Mouse (Mus musculus) kidney, postnatal 0 days (tissue): ENCODE results near the gene Ivns1abp. TPM values are rescaled to one million over a fixed set of nuclear protein-coding genes. Genes with fewer than 3 reads are reported as not detected.

Experiments
- ATAC-seq: fragments of 200-750 bp; cut with Nextera tagmentation; replicated peaks from 2 replicates; pipeline ENCODE4 v1.8.0; 2017; ENCODE audit warnings: low read depth, moderate number of reproducible peaks, moderate TSS enrichment, moderate library complexity; ENCODE audit not compliant: low FRiP score
- DNase-seq: peaks from one replicate; pipeline ENCODE4 v3.0.0-alpha.2; 2016; ENCODE audit warnings: low spot score
- H3K27ac ChIP-seq: fragments of 300-500 bp; sonication (generic); 2 replicates; pipeline ENCODE4 v1.5.1; 2014; ENCODE audit warnings: mild to moderate bottlenecking
- H3K27me3 ChIP-seq: fragments of 300-500 bp; sonication (generic); 2 replicates; pipeline ENCODE4 v1.6.1; 2014; ENCODE audit warnings: low read length, mixed read lengths; ENCODE audit not compliant: insufficient read depth
- H3K36me3 ChIP-seq: fragments of 300-500 bp; sonication (generic); 2 replicates; pipeline ENCODE4 v1.6.1; 2014; ENCODE audit warnings: low read length, mixed read lengths; ENCODE audit not compliant: insufficient read depth
- H3K4me1 ChIP-seq: fragments of 300-500 bp; sonication (generic); replicated peaks from 2 replicates; pipeline ENCODE4 v1.6.1; 2014; ENCODE audit warnings: antibody characterized with exemption, low read length, mixed read lengths; ENCODE audit not compliant: insufficient read depth
- H3K4me2 ChIP-seq: fragments of 300-500 bp; sonication (generic); 2 replicates; pipeline ENCODE4 v1.6.1; 2014; ENCODE audit warnings: mild to moderate bottlenecking, low read length, moderate library complexity, mixed read lengths
- H3K4me3 ChIP-seq: fragments of 300-500 bp; sonication (generic); replicated peaks from 2 replicates; pipeline ENCODE4 v1.5.1; 2014; ENCODE audit warnings: low read depth, low read length
- H3K9ac ChIP-seq: fragments of 300-500 bp; sonication (generic); 2 replicates; pipeline ENCODE4 v1.6.1; 2014; ENCODE audit warnings: low read depth, low read length
- H3K9me3 ChIP-seq: fragments of 300-500 bp; sonication (generic); replicated peaks from 2 replicates; pipeline ENCODE4 v1.6.1; 2016; ENCODE audit warnings: low read length, inconsistent platforms, mixed read lengths
- CTCF ChIP-seq: IDR thresholded peaks from 2 replicates; pipeline ENCODE4 v1.5.1; 2016; ENCODE audit warnings: antibody characterized with exemption, low read depth, mild to moderate bottlenecking, moderate library complexity
- WGBS: fragments of 180-500 bp; shearing (Covaris S2); extraction: QIAGEN DNeasy Blood & Tissue Kit; methylation state at CpG from one replicate; pipeline ENCODE4 v1.1.7; 2014; 5-methylcytosine and 5-hydroxymethylcytosine counted together
- polyA plus RNA-seq: library from polyadenylated mRNA; unstranded; fragments of >200 nt; fragmentation: Nextera tagmentation; extraction: Ambion mirVana; gene quantifications from 2 replicates; pipeline ENCODE4 v1.2.1, GENCODE M21; 2015

Gene Ivns1abp
- polyA plus RNA-seq, 1 experiment from 2014 or later: 432 TPM

DNA sequence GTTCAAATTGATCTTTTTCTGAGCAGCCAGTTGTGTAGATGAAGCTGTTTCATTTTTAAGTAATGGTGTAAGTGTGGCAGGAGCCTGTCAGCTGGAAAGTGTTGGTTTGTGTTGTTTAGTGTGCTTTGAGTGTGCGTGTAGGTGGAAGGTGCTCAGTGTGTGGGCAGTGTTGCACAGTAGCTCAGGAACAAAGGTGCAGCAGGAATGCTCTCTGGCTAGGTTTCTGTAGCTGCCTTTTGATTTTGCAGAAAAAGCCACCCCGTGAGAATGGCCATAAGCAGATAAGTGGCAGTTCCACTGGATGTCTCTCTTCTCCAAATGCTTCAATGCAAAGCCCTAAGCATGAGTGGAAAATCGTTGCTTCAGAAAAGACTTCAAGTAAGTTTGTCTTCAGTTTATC lies 15.1 kb downstream of the Ivns1abp start:
- ATAC-seq (no peak), DNase-seq (no peak)
- no peak for TF ChIP-seq CTCF
- Histone ChIP-seq H3K9ac (no peak overlapping the region), H3K4me1 (no peaks in the 10 kb centered on the region), H3K27me3 (no peaks in the 10 kb centered on the region), H3K4me2 (no peak overlapping the region), H3K27ac (no peak overlapping the region), H3K36me3 (peaks cover 52% of the 10 kb centered on the region), H3K4me3 (no peak overlapping the region), H3K9me3 (no peaks in the 10 kb centered on the region)
- 92% methylated on average over 3 of the region's 3 CpGs for WGBS

DNA sequence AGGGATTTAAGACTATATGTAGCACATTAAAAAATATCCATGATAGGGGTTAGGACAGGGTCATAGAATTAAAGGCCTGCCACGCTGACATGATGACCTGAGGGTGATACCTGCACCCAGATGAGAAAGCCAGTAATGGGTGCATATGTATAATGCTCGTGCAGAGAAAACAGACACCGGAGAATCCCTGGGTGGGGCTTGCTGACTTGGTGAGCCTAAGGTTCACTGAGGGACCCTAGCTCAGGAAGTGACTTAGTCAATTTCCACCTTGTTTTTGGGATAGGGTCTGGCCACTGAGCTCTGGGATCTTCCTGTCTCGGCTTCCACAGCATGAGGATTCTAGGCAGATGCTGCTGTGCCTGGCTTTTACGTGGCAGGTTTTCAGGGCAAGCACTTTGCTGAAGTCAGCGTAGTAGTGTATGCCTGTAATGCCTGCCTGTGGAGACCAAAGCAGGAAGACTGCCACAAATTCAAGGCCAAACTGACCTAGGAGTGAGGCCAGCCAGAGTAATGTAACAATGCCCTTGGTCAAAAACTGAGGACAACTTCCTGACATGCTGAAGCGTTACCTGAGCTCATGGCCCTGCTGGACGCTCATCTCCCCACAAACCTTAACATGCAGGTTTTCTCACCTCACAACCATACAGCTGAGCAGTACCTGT lies 22.8 kb downstream of the Ivns1abp start:
- Histone ChIP-seq H3K9ac (no peak overlapping the region), H3K27ac (no peak overlapping the region; the same call in 1 of the 2 replicates), H3K4me3 (no peak overlapping the region), H3K4me2 (no peak overlapping the region), H3K4me1 (no peaks in the 10 kb centered on the region), H3K9me3 (no peaks in the 10 kb centered on the region), H3K36me3 (peaks cover 33% of the 10 kb centered on the region; the same call in 1 of the 2 replicates), H3K27me3 (no peaks in the 10 kb centered on the region)
- ATAC-seq (no peak; the same call in 1 of the 2 replicates), DNase-seq (no peak)
- no peak for TF ChIP-seq CTCF
- 85% methylated on average over 8 of the region's 8 CpGs for WGBS

DNA sequence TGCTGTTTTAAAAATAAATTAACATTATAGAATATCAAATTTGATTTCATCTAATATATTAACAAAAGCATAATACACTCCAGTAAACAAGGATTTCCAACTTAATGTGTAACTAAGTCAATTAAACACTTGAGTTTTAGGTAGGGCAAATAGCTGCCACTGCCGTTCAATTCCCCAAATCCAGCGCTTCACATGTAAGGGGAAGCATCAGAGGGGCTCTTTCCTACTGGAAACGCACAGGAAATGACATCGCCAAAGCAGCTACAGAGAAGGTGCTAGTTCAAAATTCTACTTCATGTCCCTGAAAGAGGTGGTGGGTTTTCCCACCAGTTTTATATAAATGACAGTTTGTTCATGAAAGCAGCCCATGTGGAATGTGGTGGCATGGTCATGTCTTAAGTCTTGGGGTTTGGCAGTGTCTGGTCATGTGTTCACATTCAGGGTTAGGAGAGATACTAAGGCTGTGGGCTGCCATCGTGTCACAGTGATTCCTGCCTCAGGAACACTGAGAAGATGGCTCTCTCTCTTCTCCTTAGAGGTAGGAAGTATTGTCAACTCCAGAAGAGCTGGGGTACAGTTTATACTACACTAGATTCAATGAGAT lies 23.5 kb downstream of the Ivns1abp start:
- Histone ChIP-seq H3K27ac (no peak overlapping the region), H3K36me3 (peaks cover 33% of the 10 kb centered on the region; the same call in 1 of the 2 replicates), H3K27me3 (no peaks in the 10 kb centered on the region), H3K4me1 (no peaks in the 10 kb centered on the region), H3K9me3 (no peaks in the 10 kb centered on the region), H3K9ac (no peak overlapping the region), H3K4me3 (no peak overlapping the region), H3K4me2 (no peak overlapping the region)
- DNase-seq (no peak), ATAC-seq (no peak)
- TF ChIP-seq CTCF: no peak
- WGBS: 83% methylated on average over 5 of the region's 5 CpGs

DNA sequence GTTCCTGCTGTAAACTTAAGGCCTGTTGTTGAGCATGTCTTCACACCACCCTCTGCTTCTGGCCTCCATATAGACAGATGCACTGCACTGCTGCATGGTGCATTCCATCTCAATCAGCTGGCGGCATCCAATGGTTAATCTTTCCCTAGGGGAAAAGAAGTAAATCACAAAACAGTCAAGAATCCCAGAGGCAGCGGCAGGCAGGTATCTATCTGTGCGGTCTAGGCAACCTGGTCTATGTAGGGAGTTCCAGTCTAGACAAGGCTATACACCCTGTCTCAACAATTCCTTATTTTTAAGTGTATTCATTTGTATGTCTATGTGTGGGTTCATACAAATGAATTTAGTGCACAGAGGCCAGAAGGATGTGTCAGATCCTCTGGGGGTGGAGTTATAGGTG lies 24.2 kb downstream of the Ivns1abp start:
- ATAC-seq: no peak
- no peak overlapping the region for H3K4me2 ChIP-seq
- no peak overlapping the region for H3K9ac ChIP-seq
- H3K4me3 ChIP-seq: no peak overlapping the region
- no peak for TF ChIP-seq CTCF
- DNase-seq: no peak
- no peaks in the 10 kb centered on the region for H3K9me3 ChIP-seq
- peaks cover 35% of the 10 kb centered on the region; the same call in 1 of the 2 replicates for H3K36me3 ChIP-seq
- no peak overlapping the region for H3K27ac ChIP-seq
- 77% methylated on average over 3 of the region's 3 CpGs for WGBS
- H3K4me1 ChIP-seq: no peaks in the 10 kb centered on the region
- H3K27me3 ChIP-seq: no peaks in the 10 kb centered on the region

DNA sequence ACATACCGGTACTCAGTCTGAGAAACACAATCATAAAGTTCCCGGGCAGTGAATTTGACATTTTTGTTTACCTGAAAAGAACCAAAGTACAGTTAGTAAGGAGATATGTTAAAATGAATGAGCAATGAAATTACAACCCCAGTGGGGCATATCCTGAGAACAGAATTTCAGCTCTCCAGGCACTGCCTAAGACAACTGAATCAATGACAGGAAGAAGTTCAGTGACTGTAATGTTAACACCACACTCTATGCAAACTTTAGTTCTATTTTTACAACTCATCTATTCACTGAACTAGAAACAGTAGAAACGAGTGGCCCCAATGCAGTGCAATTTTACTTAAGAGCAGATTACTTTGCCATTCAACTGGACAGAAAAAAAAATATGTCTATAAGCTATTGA lies 26.3 kb downstream of the Ivns1abp start:
- TF ChIP-seq CTCF: no peak
- H3K36me3 ChIP-seq: peaks cover 35% of the 10 kb centered on the region; the same call in 1 of the 2 replicates
- WGBS: 77% methylated on average over 3 of the region's 3 CpGs

DNA sequence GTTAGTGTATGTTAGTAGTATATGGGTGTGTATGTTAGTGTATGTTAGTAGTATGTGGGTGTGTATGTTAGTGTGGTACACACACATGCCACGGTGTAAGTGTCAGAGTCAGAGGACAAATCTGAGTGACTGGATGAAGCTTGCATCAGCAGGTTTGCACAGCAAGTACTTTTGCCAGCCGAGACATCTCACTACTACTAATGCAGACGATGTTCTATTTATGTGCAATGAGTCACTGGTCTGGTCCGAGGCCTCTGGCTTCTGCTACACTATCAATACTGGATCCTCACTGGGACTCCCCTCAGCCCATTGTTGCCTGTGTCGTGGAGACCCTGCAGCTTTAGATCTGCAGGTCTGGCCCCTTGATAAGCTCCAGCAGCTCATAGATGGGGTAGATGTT lies 27.3 kb downstream of the Ivns1abp start:
- H3K9me3 ChIP-seq: no peaks in the 10 kb centered on the region
- no peak overlapping the region for H3K27ac ChIP-seq
- no peak overlapping the region for H3K9ac ChIP-seq
- no peaks in the 10 kb centered on the region for H3K27me3 ChIP-seq
- ATAC-seq (no peak), DNase-seq (no peak)
- H3K36me3 ChIP-seq: peaks cover 28% of the 10 kb centered on the region; the same call in 1 of the 2 replicates
- H3K4me2 ChIP-seq: no peak overlapping the region
- no peak for TF ChIP-seq CTCF
- 88% methylated on average over 5 of the region's 5 CpGs for WGBS
- H3K4me1 ChIP-seq: no peaks in the 10 kb centered on the region
- H3K4me3 ChIP-seq: no peak overlapping the region

More for the DNA sequence above, 26.3 kb downstream of the Ivns1abp start:
- H3K4me2 ChIP-seq: no peak overlapping the region
- no peak overlapping the region for H3K9ac ChIP-seq
- H3K27ac ChIP-seq: no peak overlapping the region
- DNase-seq: no peak
- no peaks in the 10 kb centered on the region for H3K27me3 ChIP-seq
- no peaks in the 10 kb centered on the region for H3K4me1 ChIP-seq
- no peaks in the 10 kb centered on the region for H3K9me3 ChIP-seq
- no peak for ATAC-seq
- H3K4me3 ChIP-seq: no peak overlapping the region
